Mouse (Mus musculus) limb, embryonic 14.5 days (tissue): ENCODE results near the gene Coq8b. TPM values are rescaled to one million over a fixed set of nuclear protein-coding genes. Genes with fewer than 3 reads are reported as not detected.

Experiments used
- ATAC-seq: fragments of 200-750 bp; cut with Nextera tagmentation; 2 replicates; pipeline ENCODE4 v1.8.0; 2017; ENCODE audit warnings: low read depth, moderate number of reproducible peaks, moderate TSS enrichment; ENCODE audit not compliant: low FRiP score
- DNase-seq: peaks from one replicate; pipeline ENCODE4 v3.0.0-alpha.2; 2015; ENCODE audit warnings: low spot score
- H3K27ac ChIP-seq: fragments of 300-500 bp; sonication (generic); replicated peaks from 2 replicates; pipeline ENCODE4 v1.5.1; 2014; ENCODE audit warnings: low read depth, mild to moderate bottlenecking, low read length, moderate library complexity, mixed read lengths
- H3K27me3 ChIP-seq: fragments of 300-500 bp; sonication (generic); 2 replicates; pipeline ENCODE4 v1.6.1; 2014; ENCODE audit warnings: low read length, mixed read lengths; ENCODE audit not compliant: control insufficient read depth, insufficient read depth
- H3K36me3 ChIP-seq: fragments of 300-500 bp; sonication (generic); 2 replicates; pipeline ENCODE4 v1.6.1; 2014; ENCODE audit warnings: mild to moderate bottlenecking, low read length, moderate library complexity, mixed read lengths; ENCODE audit not compliant: control insufficient read depth, insufficient read depth
- H3K4me1 ChIP-seq: fragments of 300-500 bp; sonication (generic); 2 replicates; pipeline ENCODE4 v1.6.1; 2014; ENCODE audit warnings: antibody characterized with exemption, low read length, mixed read lengths; ENCODE audit not compliant: control insufficient read depth, insufficient read depth
- H3K4me2 ChIP-seq: fragments of 300-500 bp; sonication (generic); replicated peaks from 2 replicates; pipeline ENCODE4 v1.6.1; 2014; ENCODE audit warnings: low read depth, mild to moderate bottlenecking, low read length, moderate library complexity; ENCODE audit not compliant: severe bottlenecking
- H3K4me3 ChIP-seq: fragments of 300-500 bp; sonication (generic); replicated peaks from 2 replicates; pipeline ENCODE4 v1.5.1; 2014; ENCODE audit warnings: low read length
- H3K9ac ChIP-seq: fragments of 300-500 bp; sonication (generic); 2 replicates; pipeline ENCODE4 v1.6.1; 2014; ENCODE audit warnings: mild to moderate bottlenecking, low read depth, low read length, moderate library complexity; ENCODE audit not compliant: severe bottlenecking
- H3K9me3 ChIP-seq: fragments of 300-500 bp; sonication (generic); 2 replicates; pipeline ENCODE4 v1.6.1; 2016; ENCODE audit warnings: low read length; ENCODE audit not compliant: control insufficient read depth
- POLR2A ChIP-seq: fragments of 200-500 bp; IDR thresholded peaks from 2 replicates; pipeline ENCODE4 v1.8.0; 2012; ENCODE audit warnings: inconsistent platforms, mild to moderate bottlenecking, moderate library complexity, borderline replicate concordance; ENCODE audit not compliant: insufficient read depth, insufficient read length; ENCODE audit errors: extremely low read depth
- WGBS: fragments of 180-500 bp; shearing (Covaris S2); extraction: QIAGEN DNeasy Blood & Tissue Kit; methylation state at CpG from one replicate; pipeline ENCODE4 v1.1.7; 2014; 5-methylcytosine and 5-hydroxymethylcytosine counted together
- polyA plus RNA-seq, 2 experiments: library from polyadenylated mRNA; depleted of rRNA in 1 of 2; stranded (reverse) in 1 of 2; unstranded in 1 of 2; fragments of >200 nt; fragmentation: Nextera tagmentation in 1 of 2; extraction: Ambion mirVana in 1 of 2; gene quantifications; 2 replicates each; pipeline versions ENCODE4 v1.2.1 to v1.2.3; 2012 to 2014

Gene Coq8b
- polyA plus RNA-seq, 2 experiments, result 16.5 to 43.4 TPM

- peaks cover 3% of the 10 kb centered on the region; the same call in 1 of the 2 replicates for H3K4me1 ChIP-seq
- H3K36me3 ChIP-seq, result no peaks in the 10 kb centered on the region
- no peak for TF ChIP-seq POLR2A
- no peak overlapping the region for H3K4me2 ChIP-seq
- ATAC-seq (no peak), DNase-seq (no peak)
- no peak overlapping the region for H3K4me3 ChIP-seq
- WGBS, result 86% methylated on average over 7 of the region's 7 CpGs
- H3K9me3 ChIP-seq, result no peaks in the 10 kb centered on the region
- no peak overlapping the region for H3K9ac ChIP-seq
- no peaks in the 10 kb centered on the region for H3K27me3 ChIP-seq
- H3K27ac ChIP-seq, result no peak overlapping the region
These were observed 55.9 kb downstream of the Coq8b start for GRCm38 (mm10) chr7:27288732-27289131.

GRCm38 (mm10) chr7:27290555-27290954 is 57.7 kb downstream of the Coq8b start:
- Histone ChIP-seq H3K4me3 (no peak overlapping the region), H3K27me3 (no peaks in the 10 kb centered on the region), H3K9ac (no peak overlapping the region), H3K36me3 (no peaks in the 10 kb centered on the region), H3K9me3 (no peaks in the 10 kb centered on the region), H3K27ac (no peak overlapping the region), H3K4me1 (0 out of 2 replicates have a peak, but pooled peaks cover under 1% of the 10 kb centered on the region), H3K4me2 (no peak overlapping the region)
- WGBS, result 77% methylated on average over 2 of the region's 2 CpGs
- no peak for DNase-seq
- ATAC-seq, result no peak
- TF ChIP-seq POLR2A, result no peak

GRCm38 (mm10) chr7:27291795-27292466 is 59.1 kb downstream of the Coq8b start:
- no peaks in the 10 kb centered on the region for H3K4me1 ChIP-seq
- ATAC-seq (no peak), DNase-seq (no peak)
- TF ChIP-seq POLR2A, result no peak
- no peaks in the 10 kb centered on the region for H3K36me3 ChIP-seq
- H3K4me3 ChIP-seq, result no peak overlapping the region
- no peaks in the 10 kb centered on the region for H3K27me3 ChIP-seq
- H3K27ac ChIP-seq, result no peak overlapping the region
- 60% methylated on average over 12 of the region's 12 CpGs for WGBS
- H3K9ac ChIP-seq, result no peak overlapping the region
- no peaks in the 10 kb centered on the region for H3K9me3 ChIP-seq
- no peak overlapping the region for H3K4me2 ChIP-seq

GRCm38 (mm10) chr7:27295956-27296355 is 63.1 kb downstream of the Coq8b start:
- no peak for TF ChIP-seq POLR2A
- whole genome bisulfite sequencing, result 85% methylated on average over 4 of the region's 4 CpGs
- H3K27ac ChIP-seq, result no peak overlapping the region
- H3K4me2 ChIP-seq, result no peak overlapping the region
- H3K9ac ChIP-seq, result no peak overlapping the region
- no peaks in the 10 kb centered on the region for H3K36me3 ChIP-seq
- H3K4me3 ChIP-seq, result no peak overlapping the region
- H3K27me3 ChIP-seq, result no peaks in the 10 kb centered on the region
- ATAC-seq, result no peak
- H3K4me1 ChIP-seq, result no peaks in the 10 kb centered on the region
- H3K9me3 ChIP-seq, result no peaks in the 10 kb centered on the region
- DNase-seq, result no peak

GRCm38 (mm10) chr7:27296518-27296917 is 63.7 kb downstream of the Coq8b start:
- H3K36me3 ChIP-seq, result no peaks in the 10 kb centered on the region
- 95% methylated on average over 4 of the region's 4 CpGs for WGBS

GRCm38 (mm10) chr7:27298033-27298610 is 65.3 kb downstream of the Coq8b start:
- H3K27ac ChIP-seq, result no peak overlapping the region
- WGBS, result 72% methylated on average over 16 of the region's 16 CpGs

More at GRCm38 (mm10) chr7:27296518-27296917, 63.7 kb downstream of the Coq8b start:
- DNase-seq (no peak), ATAC-seq (no peak)
- Histone ChIP-seq H3K4me2 (no peak overlapping the region), H3K4me1 (no peaks in the 10 kb centered on the region), H3K27ac (no peak overlapping the region), H3K9ac (no peak overlapping the region), H3K27me3 (no peaks in the 10 kb centered on the region), H3K9me3 (no peaks in the 10 kb centered on the region), H3K4me3 (no peak overlapping the region)
- TF ChIP-seq POLR2A, result no peak

More at GRCm38 (mm10) chr7:27298033-27298610, 65.3 kb downstream of the Coq8b start:
- no peak overlapping the region for H3K4me3 ChIP-seq
- H3K4me1 ChIP-seq, result no peaks in the 10 kb centered on the region
- H3K9ac ChIP-seq, result no peak overlapping the region
- no peak for DNase-seq
- no peak overlapping the region for H3K4me2 ChIP-seq
- H3K27me3 ChIP-seq, result no peaks in the 10 kb centered on the region
- no peaks in the 10 kb centered on the region for H3K9me3 ChIP-seq
- ATAC-seq, result no peak
- TF ChIP-seq POLR2A, result no peak
- H3K36me3 ChIP-seq, result no peaks in the 10 kb centered on the region
